Mouse (Mus musculus) ovary, postnatal 10 days (tissue): ENCODE results near the gene Acly.

Experiments
- DNase-seq: peaks from one replicate; pipeline ENCODE4 v3.0.0; 2022; ENCODE audit warnings: low spot score

Gene Acly

DNA sequence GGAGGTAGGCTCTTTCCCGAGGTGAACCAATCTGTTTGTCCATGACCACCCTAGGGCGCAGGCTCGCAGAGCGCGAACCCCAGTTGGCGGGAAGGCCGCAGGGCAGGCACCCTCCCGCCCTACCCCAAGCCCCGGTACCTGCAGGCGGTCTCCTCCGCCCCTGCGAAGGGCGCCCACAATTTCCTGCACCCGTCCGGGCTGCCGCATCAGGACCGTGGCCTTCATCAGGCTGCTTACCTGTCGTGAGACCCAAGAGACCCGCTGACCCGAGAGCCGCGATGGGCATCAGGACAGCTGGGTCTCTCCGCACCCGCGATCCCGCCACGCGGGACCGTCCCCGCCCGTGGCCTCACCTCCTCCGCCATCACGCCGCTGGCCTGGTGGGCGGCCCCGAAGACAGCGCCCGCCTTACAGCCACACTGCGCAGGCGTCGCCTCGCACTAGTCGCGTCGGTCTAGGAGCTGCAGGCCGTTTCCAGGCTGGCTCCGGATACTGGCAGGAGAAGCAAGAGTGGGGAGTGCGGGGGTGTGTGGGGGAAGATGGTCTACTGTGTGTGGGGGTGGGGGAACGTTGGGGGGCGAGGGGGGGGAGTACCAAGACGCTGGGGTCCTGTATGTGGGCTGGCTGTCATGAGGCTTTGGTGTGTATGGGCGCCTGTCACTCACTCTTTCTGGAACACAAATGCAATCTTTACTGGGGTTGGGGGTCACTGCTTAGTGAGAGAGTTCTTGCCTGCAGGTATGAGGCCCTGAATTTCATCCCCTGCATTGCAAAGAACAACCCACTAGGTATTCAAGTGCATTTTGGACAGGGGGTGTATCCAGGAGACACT, 86.9 kb downstream of the Acly start:
- peak; percentile 70 for DNase-seq

DNA sequence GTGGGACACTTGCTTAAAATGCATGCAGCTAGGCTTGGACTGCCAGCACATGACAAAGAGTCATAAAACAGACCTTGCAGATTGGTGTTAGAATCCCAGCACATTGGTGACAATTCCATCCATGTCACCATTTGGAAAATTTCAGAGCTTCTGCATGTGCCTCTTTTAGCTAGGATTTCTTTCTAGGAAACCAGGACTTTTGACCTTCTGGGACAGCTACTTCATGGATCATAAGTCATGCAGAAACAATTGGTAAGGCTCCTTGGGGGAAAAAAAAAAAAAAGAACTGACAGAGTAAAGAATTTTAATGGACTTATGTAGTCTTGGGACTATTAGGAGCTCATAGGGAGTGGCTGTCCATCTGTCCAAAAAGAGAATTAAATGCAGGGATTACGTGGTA, 89.9 kb downstream of the Acly start:
- DNase-seq = no peak

DNA sequence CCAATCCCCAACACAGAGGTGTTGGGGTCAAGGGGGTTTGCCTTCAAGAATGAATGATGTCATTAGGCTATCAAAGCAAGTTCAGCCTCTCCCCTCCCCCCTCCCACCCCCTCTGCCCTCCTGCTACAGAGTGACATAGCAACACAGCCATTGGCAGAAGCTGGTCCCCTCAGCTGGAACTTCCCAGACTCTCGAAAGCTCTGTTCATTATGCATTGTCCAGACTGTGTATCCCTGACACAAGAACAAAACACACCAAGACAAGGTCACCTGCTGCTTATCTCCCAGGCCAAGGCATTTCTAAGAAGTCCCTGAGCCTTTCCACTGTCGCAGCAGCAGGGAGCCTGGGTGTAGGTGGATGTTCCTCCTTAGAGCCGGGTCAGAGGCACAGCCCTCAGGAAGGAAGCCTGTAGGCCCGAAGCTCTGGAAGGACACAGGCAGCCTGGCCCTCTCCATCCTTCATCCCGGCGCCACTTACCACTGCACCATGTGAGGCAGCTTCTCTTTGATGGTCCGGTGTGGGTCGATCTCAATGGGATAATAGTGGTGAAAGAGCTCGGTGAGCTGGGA, 92.0 kb downstream of the Acly start:
- DNase-seq = no peak

DNA sequence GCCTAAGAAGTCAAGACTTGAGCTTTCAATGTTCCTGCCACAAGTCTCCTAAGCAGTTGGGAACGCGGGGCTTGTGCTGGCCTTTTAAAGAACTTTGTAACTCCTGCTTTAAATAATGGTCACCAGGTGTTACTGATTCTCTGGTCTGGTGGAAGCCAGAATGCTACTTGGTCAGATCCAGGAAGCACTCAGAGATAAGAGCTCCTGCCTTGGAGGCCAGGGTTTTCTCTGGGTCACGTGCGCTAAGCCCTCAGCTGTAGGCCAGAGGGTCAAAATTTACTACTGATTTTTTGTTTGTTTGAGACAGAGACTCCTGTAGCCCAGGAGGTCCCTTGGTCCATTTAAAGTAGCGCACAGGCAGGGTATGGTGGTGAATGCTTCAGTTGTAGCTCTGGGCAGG, 95.8 kb downstream of the Acly start:
- DNase-seq = no peak

DNA sequence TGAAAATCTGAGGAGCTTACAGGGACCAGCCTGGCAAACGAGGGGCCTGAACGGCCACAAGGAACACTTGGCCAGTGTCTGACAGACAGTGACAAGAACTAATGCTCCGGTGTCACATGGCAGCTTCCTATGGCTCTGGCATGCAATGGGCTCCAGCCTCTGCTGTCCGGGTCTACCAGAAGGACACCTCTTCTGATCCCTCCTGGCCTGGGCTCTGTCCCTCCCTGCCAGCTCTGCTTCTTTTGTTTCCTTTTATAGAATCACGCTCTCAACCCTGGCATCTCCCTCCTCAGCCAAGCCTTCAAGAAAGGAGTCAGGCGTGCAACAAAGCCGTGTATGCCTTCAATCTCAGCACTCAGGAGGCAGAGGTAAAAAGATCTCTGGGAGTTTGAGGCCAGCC, 97.7 kb downstream of the Acly start:
- no peak for DNase-seq

DNA sequence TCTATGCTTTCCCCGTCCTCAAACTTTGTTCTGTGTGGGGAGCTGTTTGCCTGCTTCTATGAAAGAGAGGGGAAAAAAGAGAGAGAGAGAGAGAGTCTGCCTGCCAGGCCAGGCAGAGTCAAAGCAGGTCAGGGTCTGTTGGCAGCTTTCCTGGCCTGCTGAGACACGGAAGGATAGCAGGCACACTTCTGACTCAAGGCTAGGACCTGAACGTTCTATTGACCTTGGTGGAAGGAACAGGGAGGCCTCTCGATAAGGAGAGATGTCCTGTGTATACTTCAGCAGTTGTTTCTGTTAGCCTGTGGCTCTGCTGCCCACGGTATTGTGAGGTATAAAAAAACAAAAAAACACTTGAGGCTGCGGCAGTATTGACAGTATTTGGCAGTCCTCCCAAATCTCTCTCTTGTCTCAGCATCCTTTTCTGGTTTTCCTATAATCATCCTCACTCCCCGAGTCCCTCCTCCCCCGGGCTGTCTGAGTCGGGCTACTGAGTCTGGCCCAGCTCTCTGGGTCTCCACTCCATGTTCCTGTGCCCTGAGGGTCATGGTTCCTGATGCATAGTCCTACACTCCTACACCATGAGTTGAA, 99.1 kb downstream of the Acly start:
- no peak for DNase-seq

DNA sequence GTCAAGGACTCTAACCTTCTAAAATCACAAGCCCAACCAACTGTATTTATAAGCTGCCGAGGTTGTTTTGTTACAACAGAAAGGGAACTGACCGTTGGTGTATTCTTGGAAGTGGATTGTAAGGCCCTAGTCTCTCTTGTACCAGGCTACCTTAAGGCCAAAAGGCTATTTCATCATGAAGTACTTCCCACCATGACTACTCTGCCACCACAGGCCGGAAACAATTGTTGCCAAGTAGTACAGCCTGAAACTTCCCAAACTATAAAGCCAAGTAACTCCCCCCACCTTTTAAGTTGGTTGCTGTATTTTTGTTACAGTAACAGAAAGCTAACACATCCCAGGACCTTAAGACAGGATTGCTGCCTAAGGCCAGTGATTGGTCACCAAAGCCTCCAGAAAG, 101.0 kb downstream of the Acly start:
- DNase-seq = no peak
